Mouse (Mus musculus) olfactory bulb, adult 2 months (tissue): Measurements from ENCODE around the gene Adamts17.

Source experiments
- CTCF ChIP-seq: fragments of 200-500 bp; IDR thresholded peaks from 2 replicates; pipeline ENCODE4 v1.5.1; 2012; ENCODE audit warnings: low read depth, mild to moderate bottlenecking, low read length, moderate library complexity; ENCODE audit not compliant: insufficient read depth
- POLR2A ChIP-seq: fragments of 200-500 bp; IDR thresholded peaks from 2 replicates; pipeline ENCODE4 v1.6.1; 2012; ENCODE audit warnings: mild to moderate bottlenecking, low read depth, low read length, moderate library complexity; ENCODE audit not compliant: insufficient read depth

- TF ChIP-seq CTCF, result no peak
- no peak for TF ChIP-seq POLR2A
These were observed 211.7 kb downstream of the Adamts17 start for GRCm38 (mm10) chr7:67051089-67051718.
